21 mouse cellular contexts compared by ENCODE assay signal in genomic region chr3:34470721-34471120, GRCm38 (mm10).
DNase-seq lines count a peak whose midpoint lies in the region; ATAC-seq and TF ChIP-seq lines count a peak whose summit lies in the region.
"Had no signal": no experiment of that assay in that cellular context is flagged by ENCODE, and none has a peak within 500 bp of the region (broad histone marks: within the 10 kb centered on the region; RNA-seq: fewer than 3 reads in every experiment).

No protein-coding gene starts in this region.

- H3K27ac ChIP-seq in hindbrain, embryonic 14.5 days: no peak overlapping the region
- H3K27ac ChIP-seq: embryonic facial prominence, embryonic 12.5 days; heart, embryonic 15.5 days; limb, embryonic 10.5 days; liver, embryonic 13.5 days; lung, embryonic 15.5 days; midbrain, embryonic 12.5 days; neural tube, embryonic 12.5 days had no signal

- H3K79me2 ChIP-seq in C2C12 (ENCODE audit: control insufficient read depth, insufficient read depth): no peaks in the 10 kb centered on the region

- H3K9me3 ChIP-seq in hindbrain, embryonic 14.5 days (ENCODE audit: control insufficient read depth, low read length): no peaks in the 10 kb centered on the region
- H3K9me3 ChIP-seq: embryonic facial prominence, embryonic 12.5 days; heart, embryonic 15.5 days; limb, embryonic 10.5 days; liver, embryonic 13.5 days; lung, embryonic 15.5 days; midbrain, embryonic 12.5 days; neural tube, embryonic 12.5 days had no signal

- H3ac ChIP-seq in C2C12 (ENCODE audit: control insufficient read depth, insufficient read length, low read depth): no peak overlapping the region

- no peak for ATAC-seq in hindbrain, embryonic 14.5 days (ENCODE audit: low FRiP score)

- H3K27me3 ChIP-seq in C2C12 (ENCODE audit: control insufficient read depth, insufficient read depth, insufficient read length): no peaks in the 10 kb centered on the region
- no peaks in the 10 kb centered on the region for H3K27me3 ChIP-seq in hindbrain, embryonic 14.5 days (ENCODE audit: control insufficient read depth, insufficient read depth, low read length)
- H3K27me3 ChIP-seq: CH12.LX; embryonic facial prominence, embryonic 12.5 days; heart, embryonic 15.5 days; liver, embryonic 13.5 days; lung, embryonic 15.5 days; neural tube, embryonic 12.5 days had no signal

- H3K79me3 ChIP-seq in C2C12 (ENCODE audit: low read depth): no peaks in the 10 kb centered on the region

- peak; percentile 32 for DNase-seq in adrenal gland, adult 2 months
- DNase-seq in adrenal gland, postnatal 25 days: no peak
- peak; percentile 15 for DNase-seq in layer of hippocampus, adult 11-12 months (ENCODE audit: low spot score)
- DNase-seq in layer of hippocampus, postnatal 10 days (ENCODE audit: low spot score in 2 of 2): no peak
- peak; percentile 77 for DNase-seq in fat pad, adult 2 months (ENCODE audit: extremely low read depth, low read depth, low spot score)
- DNase-seq in kidney, postnatal 4 days: no peak
- no peak for DNase-seq in hindbrain, embryonic 14.5 days (ENCODE audit: low spot score)
- DNase-seq: cerebellum, adult 8-10 months; kidney, adult 11 months; kidney, postnatal 10 days; liver, embryonic 13.5 days; right cerebral cortex, postnatal 25 days; thymus, adult 18-20 months had no signal

- H3K36me3 ChIP-seq in C2C12 (ENCODE audit: control insufficient read depth, insufficient read depth): no peaks in the 10 kb centered on the region
- no peaks in the 10 kb centered on the region for H3K36me3 ChIP-seq in hindbrain, embryonic 14.5 days (replicated peaks; ENCODE audit: control insufficient read depth, insufficient read depth)
- H3K36me3 ChIP-seq: embryonic facial prominence, embryonic 12.5 days; heart, embryonic 15.5 days; limb, embryonic 10.5 days; liver, embryonic 13.5 days; lung, embryonic 15.5 days; midbrain, embryonic 12.5 days; neural tube, embryonic 12.5 days had no signal

- no peak overlapping the region for H3K4me3 ChIP-seq in C2C12 (ENCODE audit: insufficient read depth, poor library complexity, severe bottlenecking)
- H3K4me3 ChIP-seq in hindbrain, embryonic 14.5 days (replicated peaks; ENCODE audit: low read length): no peak overlapping the region
- H3K4me3 ChIP-seq: embryonic facial prominence, embryonic 12.5 days; heart, embryonic 15.5 days; limb, embryonic 10.5 days; liver, embryonic 13.5 days; lung, embryonic 15.5 days; midbrain, embryonic 12.5 days; neural tube, embryonic 12.5 days had no signal

- 92% methylated on average over 5 of the region's 5 CpGs for WGBS in hindbrain, embryonic 14.5 days

- H3K4me2 ChIP-seq in hindbrain, embryonic 14.5 days (replicated peaks): no peak overlapping the region
- H3K4me2 ChIP-seq: embryonic facial prominence, embryonic 12.5 days; heart, embryonic 15.5 days; liver, embryonic 13.5 days; lung, embryonic 15.5 days; midbrain, embryonic 12.5 days; neural tube, embryonic 12.5 days had no signal

- TF ChIP-seq CTCF in C2C12 (IDR thresholded peaks at IDR 0.05; ENCODE audit: control insufficient read depth, insufficient read depth, insufficient read length): no peak

- no peak overlapping the region for H3K9ac ChIP-seq in hindbrain, embryonic 14.5 days
- H3K9ac ChIP-seq: embryonic facial prominence, embryonic 12.5 days; heart, embryonic 15.5 days; liver, embryonic 13.5 days; lung, embryonic 15.5 days; midbrain, embryonic 12.5 days; neural tube, embryonic 12.5 days had no signal

- 0 out of 2 replicates have a peak, but pooled peaks cover 8% of the 10 kb centered on the region for H3K4me1 ChIP-seq in hindbrain, embryonic 14.5 days (replicated peaks; ENCODE audit: control insufficient read depth, insufficient read depth, low read length)
- H3K4me1 ChIP-seq: embryonic facial prominence, embryonic 12.5 days; heart, embryonic 15.5 days; limb, embryonic 10.5 days; liver, embryonic 13.5 days; lung, embryonic 15.5 days; neural tube, embryonic 12.5 days had no signal

TF ChIP-seq in C2C12, 6 proteins besides CTCF, POLR2A, EP300 and RAD21:
- TF ChIP-seq MYOD1 (IDR thresholded peaks at IDR 0.05; ENCODE audit: control insufficient read depth, insufficient read length, low read depth): no peak
- peak; percentile 21 for TF ChIP-seq CEBPB (IDR thresholded peaks at IDR 0.05; ENCODE audit: low read depth)

Comparison
In these comparisons a context has a peak if more than half of its experiments do, and no peak if none do; other contexts are left out.
1. DNase-seq: peak in adrenal gland, adult 2 months (single experiment), layer of hippocampus, adult 11-12 months (single experiment) and fat pad, adult 2 months (single experiment); none in adrenal gland, postnatal 25 days (single experiment), layer of hippocampus, postnatal 10 days (0 of 2), kidney, postnatal 4 days (0 of 2) and hindbrain, embryonic 14.5 days (single experiment).